Mouse (Mus musculus) lung, postnatal 10 days (tissue): Measurements from ENCODE around the gene Ccdc138.
A peak's percentile ranks its signal among the peaks of the same experiment; 100 is the strongest.
"Not testable (repeated sequence)": the region's sequence is repeated elsewhere in the genome, so short reads cannot be mapped to it uniquely, and the experiment has no call there.

ENCODE experiments used
- DNase-seq: peaks from one replicate; pipeline ENCODE4 v3.0.0; 2021

The Ccdc138 gene

GRCm38 (mm10) chr10:58497320-58498284, at the start of gene Ccdc138:
Ccdc138 (plus strand) TSS chr10:58497948.
- peak; percentile 96 for DNase-seq

GRCm38 (mm10) chr10:58451575-58451974, 46.2 kb upstream of the Ccdc138 start:
- no peak for DNase-seq

- no peak for DNase-seq
Observed at GRCm38 (mm10) chr10:58452185-58452584, 45.6 kb upstream of the Ccdc138 start.

- peak; percentile 5 for DNase-seq
Observed at GRCm38 (mm10) chr10:58459896-58460295, 37.9 kb upstream of the Ccdc138 start.

GRCm38 (mm10) chr10:58477086-58477755, 20.5 kb upstream of the Ccdc138 start:
- no peak for DNase-seq

- no peak for DNase-seq
Observed at GRCm38 (mm10) chr10:58478071-58478578, 19.6 kb upstream of the Ccdc138 start.

GRCm38 (mm10) chr10:58479954-58480490, 17.7 kb upstream of the Ccdc138 start:
- no peak for DNase-seq

- no peak for DNase-seq
Observed at GRCm38 (mm10) chr10:58491031-58491430, 6.7 kb upstream of the Ccdc138 start.

- DNase-seq: no peak
Observed at GRCm38 (mm10) chr10:58495637-58496036, 2.1 kb upstream of the Ccdc138 start.

GRCm38 (mm10) chr10:58496732-58497131, 1.0 kb upstream of the Ccdc138 start:
- DNase-seq: no peak

- DNase-seq: no peak
Observed at GRCm38 (mm10) chr10:58498516-58498915, 768 bp downstream of the Ccdc138 start.

- no peak for DNase-seq
Observed at GRCm38 (mm10) chr10:58529358-58529757, 31.6 kb downstream of the Ccdc138 start.

- no peak for DNase-seq
Observed at GRCm38 (mm10) chr10:58530896-58531790, 33.4 kb downstream of the Ccdc138 start.

- DNase-seq: no peak
Observed at GRCm38 (mm10) chr10:58532177-58532576, 34.4 kb downstream of the Ccdc138 start.

- not testable (repeated sequence) for DNase-seq
Observed at GRCm38 (mm10) chr10:58536276-58536675, 38.5 kb downstream of the Ccdc138 start.

- DNase-seq: no peak
Observed at GRCm38 (mm10) chr10:58540613-58541012, 42.9 kb downstream of the Ccdc138 start.

- peak; percentile 6 for DNase-seq
Observed at GRCm38 (mm10) chr10:58548739-58549138, 51.0 kb downstream of the Ccdc138 start.

GRCm38 (mm10) chr10:58554693-58555387, 57.1 kb downstream of the Ccdc138 start:
- DNase-seq: no peak

GRCm38 (mm10) chr10:58559098-58559497, 61.4 kb downstream of the Ccdc138 start:
- DNase-seq: peak; percentile 61

GRCm38 (mm10) chr10:58559901-58560300, 62.2 kb downstream of the Ccdc138 start:
- peak; percentile 58 for DNase-seq

GRCm38 (mm10) chr10:58560521-58560920, 62.8 kb downstream of the Ccdc138 start:
- DNase-seq: no peak
